In the genomic region with DNA sequence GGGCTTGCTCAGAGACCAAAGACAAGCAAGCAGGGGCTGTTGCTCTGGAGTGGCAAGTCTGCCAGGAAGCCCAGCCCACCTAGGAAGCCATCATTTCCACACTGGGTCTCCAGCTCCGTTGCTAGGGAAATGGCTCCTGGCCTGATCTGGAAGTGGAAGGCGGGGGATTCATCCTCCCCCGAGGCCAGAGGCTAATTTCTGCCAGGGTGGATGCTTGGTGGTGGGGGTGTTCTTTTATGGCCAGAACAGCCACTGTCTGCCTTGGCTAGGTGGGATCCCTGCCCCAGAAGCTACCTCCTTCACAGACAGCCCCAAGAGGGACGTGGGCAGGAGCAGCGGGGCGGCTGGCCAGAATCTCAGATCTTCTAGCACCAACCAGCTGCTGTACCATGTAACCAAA, we compare ENCODE assay signal across 11 mouse cellular contexts. TPM values are rescaled to one million over a fixed set of nuclear protein-coding genes. Genes with fewer than 3 reads are reported as not detected.
A peak's percentile ranks its signal among the peaks of the same experiment; 100 is the strongest.
DNase-seq lines count a peak whose midpoint lies in the region; TF ChIP-seq lines count a peak whose summit lies in the region.
"Had no signal": no experiment of that assay in that cellular context is flagged by ENCODE, and none has a peak within 500 bp of the region (broad histone marks: within the 10 kb centered on the region; RNA-seq: fewer than 3 reads in every experiment).

No protein-coding gene starts in this region.

- no peaks in the 10 kb centered on the region for H3K27me3 ChIP-seq in embryonic facial prominence, embryonic 10.5 days (replicated peaks; ENCODE audit: low read depth, poor library complexity, severe bottlenecking)
- peaks cover 5% of the 10 kb centered on the region; the same call in 1 of the 2 replicates for H3K27me3 ChIP-seq in midbrain, embryonic 10.5 days (ENCODE audit: low read depth, poor library complexity, severe bottlenecking)
- H3K27me3 ChIP-seq in thymus, adult 2 months (ENCODE audit: control insufficient read depth, insufficient read depth, low read length): no peaks in the 10 kb centered on the region
- H3K27me3 ChIP-seq: CH12.LX had no signal

- H3K27ac ChIP-seq in gastrocnemius, adult 2 months: peak overlapping the region; percentile 64
- H3K27ac ChIP-seq in embryonic facial prominence, embryonic 10.5 days (replicated peaks): peak overlapping the region; percentile 49
- H3K27ac ChIP-seq in midbrain, embryonic 10.5 days (replicated peaks): peak overlapping the region; percentile 50; the same call in 1 of the 2 replicates
- H3K27ac ChIP-seq in thymus, adult 2 months (ENCODE audit: control insufficient read depth, insufficient read depth, low read length): no peak overlapping the region
- H3K27ac ChIP-seq: liver, embryonic 14.5 days had no signal

- no peak for TF ChIP-seq CTCF in gastrocnemius, adult 2 months (IDR thresholded peaks at IDR 0.05)
- no peak for TF ChIP-seq CTCF in thymus, adult 2 months (IDR thresholded peaks at IDR 0.05; ENCODE audit: borderline replicate concordance, control insufficient read depth, extremely low read depth, insufficient read depth, low read length, poor library complexity)

- peaks cover 76% of the 10 kb centered on the region for H3K4me1 ChIP-seq in embryonic facial prominence, embryonic 10.5 days
- H3K4me1 ChIP-seq in midbrain, embryonic 10.5 days: peaks cover 71% of the 10 kb centered on the region
- H3K4me1 ChIP-seq in thymus, adult 2 months (replicated peaks; ENCODE audit: control insufficient read depth, insufficient read depth, low read length): peaks cover 28% of the 10 kb centered on the region

- intact Hi-C loops in gastrocnemius, adult 2 months (cut with DNase I): no loop called here
- intact Hi-C loops in heart, postnatal 14 days (cut with DNase I): no loop called here

- H3K4me3 ChIP-seq in gastrocnemius, adult 2 months: no peak overlapping the region
- peak overlapping the region; percentile 19; the same call in 1 of the 2 replicates for H3K4me3 ChIP-seq in embryonic facial prominence, embryonic 10.5 days
- no peak overlapping the region for H3K4me3 ChIP-seq in midbrain, embryonic 10.5 days
- no peak overlapping the region for H3K4me3 ChIP-seq in thymus, adult 2 months (ENCODE audit: control insufficient read depth, insufficient read depth, low read length)

- WGBS in embryonic facial prominence, embryonic 10.5 days: 59% methylated on average over 6 of the region's 6 CpGs
- whole genome bisulfite sequencing in midbrain, embryonic 10.5 days: 72% methylated on average over 6 of the region's 6 CpGs
- WGBS in thymus, adult 2 months: 91% methylated on average over 6 of the region's 6 CpGs

- DNase-seq in gastrocnemius, adult 2 months: peak; percentile 23
- DNase-seq in gastrocnemius, postnatal 25 days: no peak
- no peak for DNase-seq in embryonic facial prominence, embryonic 10.5 days (ENCODE audit: low spot score)
- DNase-seq in heart, postnatal 14 days: peak; percentile 36 to 46
- DNase-seq in midbrain, embryonic 10.5 days (ENCODE audit: low spot score): no peak
- DNase-seq in thymus, adult 2 months: no peak
- no peak for DNase-seq in adrenal gland, postnatal 4 days (ENCODE audit: low spot score in 2 of 2)
- no peak for DNase-seq in lung, adult 18-20 months
- DNase-seq: thymus, postnatal 14 days had no signal

- H3K9me3 ChIP-seq in embryonic facial prominence, embryonic 10.5 days: no peaks in the 10 kb centered on the region
- H3K9me3 ChIP-seq in midbrain, embryonic 10.5 days (replicated peaks): no peaks in the 10 kb centered on the region

- H3K36me3 ChIP-seq in embryonic facial prominence, embryonic 10.5 days (replicated peaks): peaks cover 66% of the 10 kb centered on the region
- peaks cover 56% of the 10 kb centered on the region for H3K36me3 ChIP-seq in midbrain, embryonic 10.5 days
- H3K36me3 ChIP-seq in thymus, adult 2 months (ENCODE audit: control insufficient read depth, insufficient read depth, low read length): peaks cover 4% of the 10 kb centered on the region; the same call in 1 of the 2 replicates

- TF ChIP-seq POLR2A in thymus, adult 2 months (IDR thresholded peaks at IDR 0.05; ENCODE audit: control insufficient read depth, extremely low read depth, insufficient read depth, low read length, poor library complexity): no peak

RNA-seq across cellular contexts. Expression of a gene that starts 4.1 kb away (rescaled TPM):
- 10 to 100 TPM; 37.2 to 51.0 TPM for total RNA-seq in gastrocnemius, adult 2 months (2021)
- 10 to 100 TPM; 36.2 to 38.1 TPM for total RNA-seq in gastrocnemius, postnatal 25 days (2021)
- 46.5 and 46.7 TPM in 2 replicates for polyA plus RNA-seq in embryonic facial prominence, embryonic 10.5 days (2016; fragmentation: Nextera tagmentation; extraction: Ambion mirVana)
- total RNA-seq in heart, postnatal 14 days (2021): 10 to 100 TPM; 82.7 to 83.9 TPM
- 38.7 and 44.3 TPM in 2 replicates for polyA plus RNA-seq in midbrain, embryonic 10.5 days (2016; fragmentation: Nextera tagmentation; extraction: Ambion mirVana)
- 71.7 and 79.0 TPM in 2 replicates for polyA plus RNA-seq in thymus, adult 2 months (2012; rRNA removed)
- total RNA-seq in adrenal gland, postnatal 4 days (2021): 10 to 100 TPM; 41.2 to 48.6 TPM

RNA-seq across cellular contexts. Expression of a gene that starts 31.4 kb away (rescaled TPM):
- 1 to 10 TPM; 8.9 to 9.1 TPM for total RNA-seq in gastrocnemius, adult 2 months (2021)
- total RNA-seq in gastrocnemius, postnatal 25 days (2021): 1 to 10 TPM; 8.1 to 9.8 TPM
- polyA plus RNA-seq in embryonic facial prominence, embryonic 10.5 days (2016; fragmentation: Nextera tagmentation; extraction: Ambion mirVana): 6.1 and 6.3 TPM in 2 replicates
- total RNA-seq in heart, postnatal 14 days (2021): 1 to 10 TPM; 4.8 to 5.5 TPM
- 7.9 and 11.2 TPM in 2 replicates for polyA plus RNA-seq in midbrain, embryonic 10.5 days (2016; fragmentation: Nextera tagmentation; extraction: Ambion mirVana)
- 106 and 120 TPM in 2 replicates for polyA plus RNA-seq in thymus, adult 2 months (2012; rRNA removed)
- total RNA-seq in adrenal gland, postnatal 4 days (2021): 1 to 10 TPM; 6.8 to 8.0 TPM

RNA-seq across cellular contexts. Expression of a gene that starts 40.3 kb away (rescaled TPM):
- total RNA-seq in gastrocnemius, adult 2 months (2021): 10 to 100 TPM; 11.3 to 11.7 TPM
- total RNA-seq in gastrocnemius, postnatal 25 days (2021): 10 to 100 TPM; 10.4 TPM
- 17.6 and 18.7 TPM in 2 replicates for polyA plus RNA-seq in embryonic facial prominence, embryonic 10.5 days (2016; fragmentation: Nextera tagmentation; extraction: Ambion mirVana)
- 10 to 100 TPM; 16.2 to 24.2 TPM for total RNA-seq in heart, postnatal 14 days (2021)
- polyA plus RNA-seq in midbrain, embryonic 10.5 days (2016; fragmentation: Nextera tagmentation; extraction: Ambion mirVana): 16.3 and 18.0 TPM in 2 replicates
- 7.2 and 7.3 TPM in 2 replicates for polyA plus RNA-seq in thymus, adult 2 months (2012; rRNA removed)
- total RNA-seq in adrenal gland, postnatal 4 days (2021): 10 to 100 TPM; 13.2 to 16.8 TPM

Comparison
In these comparisons a context has a peak if more than half of its experiments do, and no peak if none do; other contexts are left out.
1. DNase-seq: peak in gastrocnemius, adult 2 months (single experiment) and heart, postnatal 14 days (2 of 2); none in gastrocnemius, postnatal 25 days (single experiment), embryonic facial prominence, embryonic 10.5 days (single experiment), midbrain, embryonic 10.5 days (single experiment), thymus, adult 2 months (single experiment), adrenal gland, postnatal 4 days (0 of 2) and lung, adult 18-20 months (0 of 2).